19 mouse cellular contexts compared by ENCODE assay signal in the genomic region with DNA sequence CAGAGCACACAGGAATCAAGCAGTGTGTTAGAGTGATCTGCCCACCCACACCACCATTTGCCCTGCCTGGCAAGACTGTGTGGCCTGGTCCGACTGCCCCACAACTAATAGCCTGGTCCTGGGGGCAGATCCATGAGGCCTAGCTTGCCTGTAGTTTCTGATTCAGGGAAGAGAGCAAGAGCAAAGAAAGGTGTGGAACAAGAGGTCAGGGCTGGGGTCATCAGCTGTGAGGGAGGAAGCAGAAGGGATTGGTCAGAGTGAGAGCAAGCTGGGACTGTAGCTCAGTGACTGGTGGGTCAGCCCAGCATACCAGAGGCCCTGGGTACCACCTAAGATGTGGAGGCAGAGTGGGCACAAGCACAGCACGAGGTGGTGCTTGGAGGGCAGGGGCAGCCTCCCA.
"Had no signal": no experiment of that assay in that cellular context is flagged by ENCODE, and none has a peak within 500 bp of the region (broad histone marks: within the 10 kb centered on the region; RNA-seq: fewer than 3 reads in every experiment).

No protein-coding gene starts in this region.

- DNase-seq: kidney, adult 2 months; kidney, postnatal 10 days; kidney, postnatal 4 days; left cerebral cortex, postnatal 4 days; liver, embryonic 13.5 days; lung, adult 2 months; lung, postnatal 14 days; lung, postnatal 4 days; retina, postnatal 1 day; right cerebral cortex, postnatal 25 days; spleen, adult 18-20 months; thymus, adult 18-20 months; thymus, postnatal 36 days had no signal

- ATAC-seq: intestine, postnatal 0 days; midbrain, embryonic 15.5 days had no signal

- H3K27ac ChIP-seq: kidney, embryonic 15.5 days; liver, embryonic 13.5 days; midbrain, embryonic 12.5 days; midbrain, embryonic 15.5 days; neural tube, embryonic 13.5 days had no signal

- H3K36me3 ChIP-seq: liver, embryonic 13.5 days; midbrain, embryonic 15.5 days; neural tube, embryonic 13.5 days had no signal

- H3K9me3 ChIP-seq: kidney, embryonic 15.5 days; liver, embryonic 13.5 days; midbrain, embryonic 12.5 days; midbrain, embryonic 15.5 days; neural tube, embryonic 13.5 days had no signal

- H3K4me2 ChIP-seq: kidney, embryonic 15.5 days; liver, embryonic 13.5 days; midbrain, embryonic 12.5 days; midbrain, embryonic 15.5 days; neural tube, embryonic 13.5 days had no signal

- H3K4me3 ChIP-seq: kidney, embryonic 15.5 days; liver, embryonic 13.5 days; midbrain, embryonic 12.5 days; midbrain, embryonic 15.5 days; myocyte; neural tube, embryonic 13.5 days had no signal

- H3K9ac ChIP-seq: kidney, embryonic 15.5 days; liver, embryonic 13.5 days; midbrain, embryonic 12.5 days; midbrain, embryonic 15.5 days; neural tube, embryonic 13.5 days had no signal

- H3K27me3 ChIP-seq: kidney, embryonic 15.5 days; liver, embryonic 13.5 days; midbrain, embryonic 12.5 days; midbrain, embryonic 15.5 days; neural tube, embryonic 13.5 days had no signal
